Mouse (Mus musculus): ENCODE results near the gene Gm45062.

- TF ChIP-seq CTCF (IDR thresholded peaks at IDR 0.05; ENCODE audit: extremely low read depth, insufficient read depth, insufficient read length, insufficient replicate concordance) (no peak), POLR2A (IDR thresholded peaks at IDR 0.05; ENCODE audit: low read depth, low read length) (no peak)
Measured at GRCm38 (mm10) chr6:8495827-8496222, 236.6 kb downstream of the Gm45062 start.

All from spleen, adult 2 months (tissue).